ENCODE assay signal across 22 mouse cellular contexts in the genomic region with DNA sequence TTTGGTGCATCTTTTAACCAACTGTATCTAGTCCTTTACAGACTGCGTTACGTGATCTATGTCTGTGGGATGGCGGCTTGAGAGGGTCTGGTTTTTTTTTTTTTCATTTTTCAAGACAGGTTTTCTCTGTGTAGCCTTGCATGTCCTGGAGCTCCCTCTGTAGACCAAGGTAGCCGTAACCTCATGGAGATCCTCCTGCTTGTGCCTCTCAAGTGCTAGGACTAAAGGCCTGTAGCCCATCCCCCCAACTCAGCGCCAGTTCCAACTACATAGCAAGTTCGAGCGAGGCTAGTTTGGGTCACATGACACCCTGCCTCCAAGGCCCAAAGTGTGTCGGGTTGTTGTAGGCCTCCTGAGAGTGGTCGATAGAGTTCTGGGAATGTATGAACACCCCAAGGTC. TPM values are rescaled to one million over a fixed set of nuclear protein-coding genes. Genes with fewer than 3 reads are reported as not detected.
"Had no signal": no experiment of that assay in that cellular context is flagged by ENCODE, and none has a peak within 500 bp of the region (broad histone marks: within the 10 kb centered on the region; RNA-seq: fewer than 3 reads in every experiment).

No protein-coding gene starts in this region.

- H3K9ac ChIP-seq: liver, embryonic 12.5 days; liver, embryonic 14.5 days; lung, embryonic 14.5 days; midbrain, embryonic 13.5 days; midbrain, embryonic 15.5 days; neural tube, embryonic 13.5 days; neural tube, embryonic 15.5 days; stomach, embryonic 15.5 days had no signal

- H3K4me3 ChIP-seq: liver, embryonic 12.5 days; midbrain, embryonic 10.5 days; midbrain, embryonic 13.5 days; midbrain, embryonic 15.5 days; myocyte; neural tube, embryonic 13.5 days; neural tube, embryonic 15.5 days; stomach, embryonic 15.5 days had no signal

- H3K27ac ChIP-seq: liver, embryonic 12.5 days; liver, embryonic 14.5 days; midbrain, embryonic 10.5 days; midbrain, embryonic 13.5 days; midbrain, embryonic 15.5 days; neural tube, embryonic 13.5 days; neural tube, embryonic 15.5 days; stomach, embryonic 15.5 days had no signal

- H3K4me1 ChIP-seq: midbrain, embryonic 10.5 days; midbrain, embryonic 13.5 days; midbrain, embryonic 15.5 days; neural tube, embryonic 13.5 days; neural tube, embryonic 15.5 days had no signal

- H3K4me2 ChIP-seq: liver, embryonic 12.5 days; lung, embryonic 14.5 days; midbrain, embryonic 13.5 days; midbrain, embryonic 15.5 days; neural tube, embryonic 13.5 days; neural tube, embryonic 15.5 days; stomach, embryonic 15.5 days had no signal

- H3K27me3 ChIP-seq: liver, embryonic 12.5 days; midbrain, embryonic 13.5 days; midbrain, embryonic 15.5 days; neural tube, embryonic 13.5 days; neural tube, embryonic 15.5 days; stomach, embryonic 15.5 days had no signal

- ATAC-seq: liver, embryonic 12.5 days; midbrain, embryonic 13.5 days; midbrain, embryonic 15.5 days had no signal

- DNase-seq: lung, adult 18-20 months; lung, embryonic 14.5 days; lung, postnatal 4 days; retina, postnatal 1 day; right cerebral cortex, adult 18-20 months; right cerebral cortex, postnatal 25 days; right cerebral cortex, postnatal 4 days; spleen, adult 18-20 months; thymus, adult 18-20 months; thymus, postnatal 14 days; thymus, postnatal 36 days had no signal

- H3K36me3 ChIP-seq: midbrain, embryonic 15.5 days had no signal

- H3K9me3 ChIP-seq: liver, embryonic 12.5 days; midbrain, embryonic 10.5 days; midbrain, embryonic 13.5 days; midbrain, embryonic 15.5 days; neural tube, embryonic 13.5 days; neural tube, embryonic 15.5 days; stomach, embryonic 15.5 days had no signal

RNA-seq across cellular contexts. Expression of gene Gm9918, which starts 38.4 kb away (rescaled TPM):
- polyA plus RNA-seq: liver, embryonic 12.5 days; liver, embryonic 16.5 days; myocyte; small intestine, adult 2 months had no signal
